In the genomic region with DNA sequence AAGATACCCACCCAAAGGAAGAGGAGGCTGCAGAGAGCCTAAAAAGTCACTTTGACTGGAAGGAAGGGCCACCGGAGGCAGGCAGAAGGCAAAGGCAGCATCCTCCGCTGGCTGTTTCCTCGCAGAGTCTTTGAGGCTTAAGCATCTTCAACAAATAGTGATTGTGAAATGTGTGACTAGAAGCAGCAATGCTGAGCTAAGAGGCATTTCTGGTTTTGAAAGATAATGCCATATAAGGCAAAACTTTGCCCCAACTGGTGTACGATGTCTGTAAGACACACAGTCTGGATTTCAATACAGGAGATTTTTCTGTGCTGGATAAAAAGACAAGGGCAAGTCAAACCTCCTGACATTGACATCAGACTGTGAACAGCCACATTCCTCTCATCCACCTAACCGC, we compare ENCODE assay signal across 21 mouse cellular contexts. TPM values are rescaled to one million over a fixed set of nuclear protein-coding genes. Genes with fewer than 3 reads are reported as not detected.
DNase-seq lines count a peak whose midpoint lies in the region; ATAC-seq and TF ChIP-seq lines count a peak whose summit lies in the region.
"Had no signal": no experiment of that assay in that cellular context is flagged by ENCODE, and none has a peak within 500 bp of the region (broad histone marks: within the 10 kb centered on the region; RNA-seq: fewer than 3 reads in every experiment).

No protein-coding gene starts in this region.

- no peak overlapping the region for H3K4me2 ChIP-seq in kidney, embryonic 16.5 days (replicated peaks; ENCODE audit: low read depth, low read length)
- no peak overlapping the region for H3K4me2 ChIP-seq in stomach, embryonic 15.5 days
- H3K4me2 ChIP-seq: forebrain, embryonic 13.5 days; limb, embryonic 12.5 days; liver, embryonic 12.5 days had no signal

- no peak overlapping the region for H3K9ac ChIP-seq in kidney, embryonic 16.5 days (replicated peaks; ENCODE audit: low read length)
- no peak overlapping the region for H3K9ac ChIP-seq in stomach, embryonic 15.5 days
- H3K9ac ChIP-seq: forebrain, embryonic 13.5 days; limb, embryonic 12.5 days; liver, embryonic 12.5 days had no signal

- TF ChIP-seq POLR2A in embryonic fibroblast, embryonic 13.5 days (IDR thresholded peaks at IDR 0.05; ENCODE audit: low read depth, low read length): no peak

- 0 out of 2 replicates have a peak overlapping the region, but pooled peaks have one; percentile 20 for H3K27ac ChIP-seq in kidney, embryonic 16.5 days (ENCODE audit: low read length)
- H3K27ac ChIP-seq in embryonic fibroblast, embryonic 13.5 days (ENCODE audit: insufficient read depth, low read length): peak overlapping the region; percentile 95
- H3K27ac ChIP-seq in stomach, embryonic 15.5 days: peak overlapping the region; percentile 18; the same call in 1 of the 2 replicates
- H3K27ac ChIP-seq: forebrain, embryonic 13.5 days; hindbrain, postnatal 0 days; limb, embryonic 12.5 days; liver, embryonic 12.5 days had no signal

- ATAC-seq in kidney, embryonic 16.5 days (ENCODE audit: low FRiP score, low TSS enrichment): no peak
- ATAC-seq in stomach, embryonic 15.5 days (ENCODE audit: insufficient read depth, low FRiP score, low read depth): no peak
- ATAC-seq: activated CD4-positive, CD25-positive, alpha-beta regulatory T cell, adult 4 months; forebrain, embryonic 13.5 days; hindbrain, postnatal 0 days; liver, embryonic 12.5 days had no signal

- H3K27me3 ChIP-seq in kidney, embryonic 16.5 days (ENCODE audit: insufficient read depth, low read length): no peaks in the 10 kb centered on the region
- no peaks in the 10 kb centered on the region for H3K27me3 ChIP-seq in stomach, embryonic 15.5 days (replicated peaks)
- H3K27me3 ChIP-seq: forebrain, embryonic 13.5 days; limb, embryonic 12.5 days; liver, embryonic 12.5 days had no signal

- H3K4me3 ChIP-seq in kidney, embryonic 16.5 days (ENCODE audit: low read length): no peak overlapping the region
- H3K4me3 ChIP-seq in embryonic fibroblast, embryonic 13.5 days (ENCODE audit: insufficient read depth, low read length): no peak overlapping the region
- no peak overlapping the region for H3K4me3 ChIP-seq in stomach, embryonic 15.5 days (replicated peaks)
- H3K4me3 ChIP-seq: forebrain, embryonic 13.5 days; limb, embryonic 12.5 days; liver, embryonic 12.5 days had no signal

- no peak for TF ChIP-seq CTCF in embryonic fibroblast, embryonic 13.5 days (IDR thresholded peaks at IDR 0.05; ENCODE audit: borderline replicate concordance, insufficient read depth, low read length)

- 49% methylated on average over 5 of the region's 5 CpGs for WGBS in kidney, embryonic 16.5 days
- WGBS in stomach, embryonic 15.5 days: 59% methylated on average over 5 of the region's 5 CpGs

- no peaks in the 10 kb centered on the region; the same call in 1 of the 2 replicates for H3K36me3 ChIP-seq in kidney, embryonic 16.5 days (ENCODE audit: insufficient read depth, low read length)
- H3K36me3 ChIP-seq in stomach, embryonic 15.5 days: no peaks in the 10 kb centered on the region
- H3K36me3 ChIP-seq: limb, embryonic 12.5 days had no signal

- peaks cover 43% of the 10 kb centered on the region for H3K4me1 ChIP-seq in kidney, embryonic 16.5 days (ENCODE audit: insufficient read depth, low read length)
- peaks cover 21% of the 10 kb centered on the region for H3K4me1 ChIP-seq in embryonic fibroblast, embryonic 13.5 days (ENCODE audit: control insufficient read depth, insufficient read depth, low read length)
- peaks cover 13% of the 10 kb centered on the region for H3K4me1 ChIP-seq in stomach, embryonic 15.5 days
- H3K4me1 ChIP-seq: liver, embryonic 12.5 days had no signal

- H3K9me3 ChIP-seq in kidney, embryonic 16.5 days (ENCODE audit: low read length): no peaks in the 10 kb centered on the region
- no peaks in the 10 kb centered on the region for H3K9me3 ChIP-seq in stomach, embryonic 15.5 days
- H3K9me3 ChIP-seq: forebrain, embryonic 13.5 days; limb, embryonic 12.5 days; liver, embryonic 12.5 days had no signal

- DNase-seq in kidney, postnatal 25 days: no peak
- DNase-seq in NIH3T3 (ENCODE audit: low read depth): peak; percentile 72
- DNase-seq in spleen, postnatal 4 days (ENCODE audit: low spot score in 2 of 2): no peak
- DNase-seq in spleen, adult 18-20 months: no peak
- DNase-seq: adrenal gland, postnatal 10 days; cerebellum, adult 11 months; cerebellum, postnatal 14 days; gastrocnemius, postnatal 36 days; kidney, adult 18-20 months; kidney, postnatal 36 days; layer of hippocampus, adult 9-11 months; lung, postnatal 14 days; right cerebral cortex, adult 18-20 months had no signal

RNA-seq across cellular contexts. Expression of a gene that starts 51.6 kb away (rescaled TPM):
- polyA plus RNA-seq in kidney, embryonic 16.5 days (2015; fragmentation: Nextera tagmentation; extraction: Ambion mirVana): 36.4 and 37.2 TPM in 2 replicates
- 135 and 137 TPM in 2 replicates for polyA plus RNA-seq in embryonic fibroblast, embryonic 13.5 days (2011; ENCODE audit: insufficient read length, low read depth, missing spikeins)
- polyA plus RNA-seq in stomach, embryonic 15.5 days (2015; fragmentation: Nextera tagmentation; extraction: Ambion mirVana): 105 and 122 TPM in 2 replicates

Comparison
In these comparisons a context has a peak if more than half of its experiments do, and no peak if none do; other contexts are left out.
1. H3K27ac ChIP-seq: peak in every context shown above with its lines; median percentile 95 in embryonic fibroblast, embryonic 13.5 days; 20 in kidney, embryonic 16.5 days; 18 in stomach, embryonic 15.5 days.